Mouse (Mus musculus) heart, embryonic 13.5 days (tissue): ENCODE data around the gene Gabre. TPM values are rescaled to one million over a fixed set of nuclear protein-coding genes. Genes with fewer than 3 reads are reported as not detected.

ENCODE experiments used
- ATAC-seq: fragments of 200-750 bp; cut with Nextera tagmentation; 2 replicates; pipeline ENCODE4 v1.8.0; 2017; ENCODE audit warnings: moderate TSS enrichment; ENCODE audit not compliant: insufficient number of reproducible peaks, low FRiP score, low TSS enrichment; ENCODE audit errors: extremely low read depth
- H3K27ac ChIP-seq: fragments of 300-500 bp; sonication (generic); replicated peaks from 2 replicates; pipeline ENCODE4 v1.5.1; 2015; ENCODE audit warnings: moderate library complexity, mild to moderate bottlenecking, inconsistent platforms
- H3K27me3 ChIP-seq: fragments of 300-500 bp; sonication (generic); replicated peaks from 2 replicates; pipeline ENCODE4 v1.6.1; 2015; ENCODE audit warnings: mild to moderate bottlenecking, inconsistent platforms
- H3K36me3 ChIP-seq: fragments of 300-500 bp; sonication (generic); 2 replicates; pipeline ENCODE4 v1.6.1; 2015; ENCODE audit warnings: mild to moderate bottlenecking, inconsistent platforms
- H3K4me1 ChIP-seq: fragments of 300-500 bp; sonication (generic); 2 replicates; pipeline ENCODE4 v1.6.1; 2015; ENCODE audit warnings: inconsistent platforms
- H3K4me2 ChIP-seq: fragments of 300-500 bp; sonication (generic); 2 replicates; pipeline ENCODE4 v1.6.1; 2015; ENCODE audit warnings: inconsistent platforms, mild to moderate bottlenecking, moderate library complexity
- H3K4me3 ChIP-seq: fragments of 300-500 bp; sonication (generic); 2 replicates; pipeline ENCODE4 v1.5.1; 2015; ENCODE audit warnings: moderate library complexity, mild to moderate bottlenecking, inconsistent platforms
- H3K9ac ChIP-seq: fragments of 300-500 bp; sonication (generic); 2 replicates; pipeline ENCODE4 v1.6.1; 2015; ENCODE audit warnings: inconsistent platforms, mild to moderate bottlenecking, moderate library complexity
- H3K9me3 ChIP-seq: fragments of 300-500 bp; sonication (generic); 2 replicates; pipeline ENCODE4 v1.6.1; 2016; ENCODE audit warnings: inconsistent platforms
- WGBS: fragments of 180-500 bp; shearing (Covaris S2); methylation state at CpG from one replicate; pipeline ENCODE4 v1.1.7; 2015; ENCODE audit warnings: mixed read lengths; 5-methylcytosine and 5-hydroxymethylcytosine counted together
- microRNA counts: library from miRNA; unstranded; fragments of <30 nt; microRNA quantifications from one replicate; lab custom pipeline; 2016
- microRNA-seq: library from miRNA; unstranded; fragments of <30 nt; microRNA quantifications from one replicate; pipeline ENCODE4, GENCODE M21; 2016
- polyA plus RNA-seq: library from polyadenylated mRNA; unstranded; fragments of >200 nt; fragmentation: Nextera tagmentation; extraction: Ambion mirVana; gene quantifications from 2 replicates; pipeline ENCODE4 v1.2.1, GENCODE M21; 2015

Gabre gene
- 1.9 and 2.3 TPM in 2 replicates for polyA plus RNA-seq

GRCm38 (mm10) chrX:72274659-72275371, at the start of gene Gabre:
Gene Gabre (minus strand): TSS chrX:72274803.
- WGBS: 14% methylated on average over 21 of the region's 36 CpGs
- 0 out of 2 replicates have a peak, but pooled peaks cover 3% of the 10 kb centered on the region for H3K4me1 ChIP-seq
- H3K4me3 ChIP-seq: peak within 1 kb of the TSS; percentile 56
- no peaks in the 10 kb centered on the region for H3K27me3 ChIP-seq
- no peak within 1 kb of the TSS for H3K27ac ChIP-seq
- H3K4me2 ChIP-seq: peak within 1 kb of the TSS; percentile 74
- no peaks in the 10 kb centered on the region for H3K9me3 ChIP-seq
- ATAC-seq: peak; percentile 54; the same call in 1 of the 2 replicates
- H3K9ac ChIP-seq: peak within 1 kb of the TSS; percentile 71
- H3K36me3 ChIP-seq: no peaks in the 10 kb centered on the region

GRCm38 (mm10) chrX:72297812-72298211, 23.2 kb upstream of the Gabre start:
- Histone ChIP-seq H3K27me3 (no peaks in the 10 kb centered on the region), H3K4me3 (no peak overlapping the region), H3K9me3 (no peaks in the 10 kb centered on the region), H3K27ac (no peak overlapping the region), H3K36me3 (no peaks in the 10 kb centered on the region), H3K4me1 (no peaks in the 10 kb centered on the region), H3K4me2 (no peak overlapping the region), H3K9ac (no peak overlapping the region)
- no peak for ATAC-seq
- WGBS: 70% methylated on average over 2 of the region's 2 CpGs

GRCm38 (mm10) chrX:72275372-72275663, 715 bp upstream of the Gabre start:
- H3K9ac ChIP-seq: peak overlapping the region; percentile 71
- no peaks in the 10 kb centered on the region for H3K9me3 ChIP-seq
- no peaks in the 10 kb centered on the region for H3K36me3 ChIP-seq
- H3K4me1 ChIP-seq: 0 out of 2 replicates have a peak, but pooled peaks cover 3% of the 10 kb centered on the region
- no peaks in the 10 kb centered on the region for H3K27me3 ChIP-seq
- H3K27ac ChIP-seq: no peak overlapping the region
- no peak for ATAC-seq
- 63% methylated on average over 1 of the region's 1 CpGs for WGBS
- H3K4me2 ChIP-seq: peak overlapping the region; percentile 74
- peak overlapping the region; percentile 56 for H3K4me3 ChIP-seq

GRCm38 (mm10) chrX:72273966-72274658, 491 bp downstream of the Gabre start:
- H3K4me2 ChIP-seq: peak overlapping the region; percentile 74
- 17% methylated on average over 27 of the region's 27 CpGs for WGBS
- no peak overlapping the region for H3K27ac ChIP-seq
- H3K4me1 ChIP-seq: 0 out of 2 replicates have a peak, but pooled peaks cover 3% of the 10 kb centered on the region
- no peaks in the 10 kb centered on the region for H3K9me3 ChIP-seq
- peak overlapping the region; percentile 71 for H3K9ac ChIP-seq
- H3K27me3 ChIP-seq: no peaks in the 10 kb centered on the region
- peak overlapping the region; percentile 56 for H3K4me3 ChIP-seq
- no peak for ATAC-seq
- no peaks in the 10 kb centered on the region for H3K36me3 ChIP-seq

GRCm38 (mm10) chrX:72270637-72271036, 4.0 kb downstream of the Gabre start:
- no peaks in the 10 kb centered on the region for H3K27me3 ChIP-seq
- no peak overlapping the region for H3K4me3 ChIP-seq
- no peaks in the 10 kb centered on the region for H3K9me3 ChIP-seq
- H3K36me3 ChIP-seq: no peaks in the 10 kb centered on the region
- no peak overlapping the region for H3K27ac ChIP-seq
- H3K4me1 ChIP-seq: 0 out of 2 replicates have a peak, but pooled peaks cover 3% of the 10 kb centered on the region
- no peak for ATAC-seq
- 85% methylated on average over 11 of the region's 11 CpGs for WGBS
- no peak overlapping the region for H3K4me2 ChIP-seq
- no peak overlapping the region for H3K9ac ChIP-seq

- no peaks in the 10 kb centered on the region for H3K4me1 ChIP-seq
- 70% methylated on average over 2 of the region's 2 CpGs for WGBS
These were observed 52.9 kb downstream of the Gabre start, which contains the start of gene Magea4 for GRCm38 (mm10) chrX:72221717-72222116. Gene Magea4 (plus strand): TSS chrX:72222017.

More at GRCm38 (mm10) chrX:72221717-72222116, 52.9 kb downstream of the Gabre start, which contains the start of gene Magea4:
- H3K27me3 ChIP-seq: no peaks in the 10 kb centered on the region
- no peaks in the 10 kb centered on the region for H3K36me3 ChIP-seq
- no peak within 1 kb of the TSS for H3K9ac ChIP-seq
- no peak within 1 kb of the TSS for H3K27ac ChIP-seq
- ATAC-seq: no peak
- H3K4me3 ChIP-seq: no peak within 1 kb of the TSS
- H3K4me2 ChIP-seq: no peak within 1 kb of the TSS
- H3K9me3 ChIP-seq: no peaks in the 10 kb centered on the region

MicroRNAs within 50 kb of the gene (microRNA counts, 519-probe panel; counts per million panel counts)
- 209 counts per million, percentile 61 among the panel's probes with 10 or more counts for microRNA mmu-miR-224 (lab: Ali Mortazavi, UCI)
- 209 counts per million, percentile 61 among the panel's probes with 10 or more counts for microRNA mmu-miR-452 (lab: Ali Mortazavi, UCI)

Small RNA genes within 50 kb of the gene (microRNA-seq; reads per million reads assigned to microRNA genes)
- gene Mir224 (297 reads per million, percentile 68 among the genes with 10 or more reads in this experiment), gene Mir452 (42.6 reads per million, percentile 43 among the genes with 10 or more reads in this experiment)

Other genes starting within 250 kb of the Gabre start
- gene Magea4, start 52.8 kb downstream of the Gabre start, polyA plus RNA-seq: not detected in 2 replicates
- not detected in 2 replicates for gene Magea10, start 112.1 kb upstream of the Gabre start, polyA plus RNA-seq